Mouse (Mus musculus): Measurements from ENCODE around the gene Scnm1. TPM values are rescaled to one million over a fixed set of nuclear protein-coding genes. Genes with fewer than 3 reads are reported as not detected.
"Not testable (repeated sequence)": the region's sequence is repeated elsewhere in the genome, so short reads cannot be mapped to it uniquely, and the experiment has no call there.

Gene Scnm1
- polyA plus RNA-seq, 1 experiment from 2014 or later, result 51.0 TPM

DNA sequence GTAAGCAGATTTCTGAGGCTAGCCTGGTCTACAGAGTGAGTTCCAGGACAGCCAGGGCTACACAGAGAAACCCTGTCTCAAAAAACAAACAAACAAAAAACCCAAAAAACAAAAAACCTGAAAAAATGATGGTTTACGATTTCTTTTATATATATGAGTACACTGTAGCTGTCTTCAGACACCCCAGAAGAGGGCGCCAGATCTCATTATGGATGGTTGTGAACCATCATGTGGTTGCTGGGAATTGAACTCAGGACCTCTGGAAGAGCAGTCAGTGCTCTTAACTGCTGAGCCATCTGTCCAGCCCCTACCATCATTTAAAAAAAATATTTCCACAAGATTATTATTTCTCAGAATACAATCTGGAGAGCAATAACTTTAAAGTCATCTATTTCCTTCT, 1.4 kb downstream of the Scnm1 start:
- not testable (repeated sequence) for H3K27me3 ChIP-seq; H3K9me3 ChIP-seq (replicated peaks); H3K4me2 ChIP-seq; H3K27ac ChIP-seq; H3K4me3 ChIP-seq; H3K9ac ChIP-seq; ATAC-seq (replicated peaks; ENCODE audit: insufficient number of reproducible peaks, insufficient read depth, low FRiP score, low read depth)
- WGBS, result 86% methylated on average over 2 of the region's 2 CpGs
- Histone ChIP-seq H3K36me3 (peaks cover 18% of the 10 kb centered on the region), H3K4me1 (replicated peaks) (peaks cover 21% of the 10 kb centered on the region)

DNA sequence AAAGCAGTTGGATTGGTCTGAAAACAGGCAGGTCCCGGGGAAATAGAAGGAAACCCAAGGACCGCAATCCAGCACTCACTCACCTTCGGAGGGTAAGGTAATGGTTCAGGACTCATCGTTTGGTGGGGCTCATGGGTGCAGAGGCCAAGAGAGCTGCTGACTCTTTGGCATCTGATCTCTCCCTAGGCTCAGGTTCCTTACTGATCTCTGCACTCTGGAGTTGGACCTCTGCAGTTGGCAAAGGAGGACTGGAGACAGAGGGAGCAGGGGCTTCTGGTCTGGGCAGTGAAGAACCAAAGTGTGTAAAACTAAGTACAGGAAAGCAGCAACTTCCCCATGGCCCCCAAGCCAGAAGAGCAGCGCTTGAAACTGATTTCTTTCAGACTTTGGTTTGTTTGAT, 3.7 kb downstream of the Scnm1 start:
- H3K27me3 ChIP-seq, result no peaks in the 10 kb centered on the region
- H3K4me1 ChIP-seq (replicated peaks), result peaks cover 17% of the 10 kb centered on the region
- no peak overlapping the region for H3K9ac ChIP-seq
- 85% methylated on average over 5 of the region's 5 CpGs for WGBS
- no peak overlapping the region for H3K4me2 ChIP-seq
- no peaks in the 10 kb centered on the region for H3K9me3 ChIP-seq (replicated peaks)
- H3K36me3 ChIP-seq, result peaks cover 18% of the 10 kb centered on the region
- no peak overlapping the region for H3K27ac ChIP-seq
- no peak overlapping the region for H3K4me3 ChIP-seq
- ATAC-seq (replicated peaks; ENCODE audit: insufficient number of reproducible peaks, insufficient read depth, low FRiP score, low read depth), result no peak

DNA sequence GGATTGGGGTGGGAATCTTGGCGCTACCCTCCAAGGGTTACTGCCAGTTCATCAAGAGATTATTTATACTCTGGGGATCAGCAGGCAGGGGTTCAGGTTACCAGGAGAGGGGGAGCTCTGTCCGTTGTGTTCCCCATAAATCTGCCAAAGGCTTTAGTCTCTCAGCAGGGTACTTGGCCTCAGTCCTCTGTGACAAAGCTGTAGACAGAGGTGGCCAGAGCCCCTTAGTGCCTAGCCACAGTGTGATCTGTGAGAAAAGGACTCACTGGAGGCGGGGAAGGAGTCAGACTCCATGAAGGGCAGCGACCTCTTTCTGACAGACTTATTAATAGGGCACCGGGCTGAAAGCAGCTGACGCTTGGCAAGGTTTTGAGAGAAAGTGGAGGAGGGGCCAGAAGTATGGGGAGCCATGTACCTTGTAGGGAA, 4.6 kb downstream of the Scnm1 start:
- ATAC-seq (replicated peaks; ENCODE audit: insufficient number of reproducible peaks, insufficient read depth, low FRiP score, low read depth), result no peak
- H3K27me3 ChIP-seq, result no peaks in the 10 kb centered on the region
- H3K36me3 ChIP-seq, result peaks cover 18% of the 10 kb centered on the region
- 45% methylated on average over 6 of the region's 6 CpGs for WGBS
- no peak overlapping the region for H3K27ac ChIP-seq
- H3K9me3 ChIP-seq (replicated peaks), result no peaks in the 10 kb centered on the region
- H3K4me2 ChIP-seq, result no peak overlapping the region
- peaks cover 22% of the 10 kb centered on the region for H3K4me1 ChIP-seq (replicated peaks)
- no peak overlapping the region for H3K9ac ChIP-seq
- no peak overlapping the region for H3K4me3 ChIP-seq

DNA sequence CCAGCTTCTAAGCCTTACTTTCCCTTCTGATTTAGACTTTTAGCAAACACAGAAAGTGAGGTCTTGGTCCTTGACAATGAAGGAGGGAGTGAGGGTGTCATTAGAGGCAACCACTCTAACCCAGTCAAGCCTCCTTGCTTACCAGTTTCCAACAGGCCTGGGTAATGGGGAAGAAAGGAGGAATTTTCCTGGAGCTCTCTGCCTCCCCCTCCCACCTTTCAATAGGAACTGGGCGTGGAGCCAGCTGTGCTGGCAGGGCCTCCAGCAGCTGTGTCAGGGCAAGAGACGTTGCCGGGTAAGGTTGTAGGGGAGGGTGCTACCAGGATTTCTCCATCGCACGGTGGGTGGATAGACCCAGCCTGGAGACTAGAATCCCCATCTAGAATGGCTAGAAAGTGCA, 8.8 kb downstream of the Scnm1 start:
- Histone ChIP-seq H3K9ac (no peak overlapping the region), H3K36me3 (peaks cover 30% of the 10 kb centered on the region), H3K4me2 (peak overlapping the region; percentile 10; the same call in 1 of the 2 replicates), H3K9me3 (replicated peaks) (no peaks in the 10 kb centered on the region), H3K27me3 (no peaks in the 10 kb centered on the region), H3K4me1 (replicated peaks) (peaks cover 21% of the 10 kb centered on the region), H3K27ac (peak overlapping the region; percentile 66), H3K4me3 (no peak overlapping the region)
- peak; percentile 56 for ATAC-seq (replicated peaks; ENCODE audit: insufficient number of reproducible peaks, insufficient read depth, low FRiP score, low read depth)
- 4% methylated on average over 5 of the region's 5 CpGs for WGBS

DNA sequence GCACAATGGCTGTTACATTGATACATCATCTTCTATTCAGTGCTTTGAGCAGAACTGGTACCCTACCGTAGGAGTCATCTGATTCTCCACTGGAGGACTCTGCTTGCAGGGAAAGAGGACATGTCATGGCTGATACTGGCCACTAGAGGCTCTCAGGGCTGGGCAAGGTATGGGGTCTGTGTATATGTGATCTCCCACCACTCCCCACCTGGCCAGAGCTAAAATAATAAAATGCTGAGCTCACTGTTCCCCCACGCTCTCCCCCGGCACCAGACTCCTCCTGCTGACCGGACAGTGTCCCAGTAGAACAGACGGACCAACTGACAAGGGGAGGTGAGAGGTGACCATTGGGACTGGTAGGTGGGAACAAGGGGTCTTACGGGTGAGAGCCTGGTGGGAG, 9.6 kb downstream of the Scnm1 start, which contains the start of gene Tmod4:
Gene Tmod4 (plus strand): TSS at position 231 of the 400 bp plus-strand sequence.
- peaks cover 21% of the 10 kb centered on the region for H3K4me1 ChIP-seq (replicated peaks)
- no peaks in the 10 kb centered on the region for H3K9me3 ChIP-seq (replicated peaks)
- H3K27ac ChIP-seq, result peak within 1 kb of the TSS; percentile 66
- WGBS, result 57% methylated on average over 6 of the region's 6 CpGs
- H3K27me3 ChIP-seq, result no peaks in the 10 kb centered on the region
- H3K4me2 ChIP-seq, result peak within 1 kb of the TSS; percentile 10; the same call in 1 of the 2 replicates
- H3K4me3 ChIP-seq, result no peak within 1 kb of the TSS
- H3K9ac ChIP-seq, result no peak within 1 kb of the TSS
- ATAC-seq (replicated peaks; ENCODE audit: insufficient number of reproducible peaks, insufficient read depth, low FRiP score, low read depth), result no peak
- peaks cover 37% of the 10 kb centered on the region for H3K36me3 ChIP-seq

DNA sequence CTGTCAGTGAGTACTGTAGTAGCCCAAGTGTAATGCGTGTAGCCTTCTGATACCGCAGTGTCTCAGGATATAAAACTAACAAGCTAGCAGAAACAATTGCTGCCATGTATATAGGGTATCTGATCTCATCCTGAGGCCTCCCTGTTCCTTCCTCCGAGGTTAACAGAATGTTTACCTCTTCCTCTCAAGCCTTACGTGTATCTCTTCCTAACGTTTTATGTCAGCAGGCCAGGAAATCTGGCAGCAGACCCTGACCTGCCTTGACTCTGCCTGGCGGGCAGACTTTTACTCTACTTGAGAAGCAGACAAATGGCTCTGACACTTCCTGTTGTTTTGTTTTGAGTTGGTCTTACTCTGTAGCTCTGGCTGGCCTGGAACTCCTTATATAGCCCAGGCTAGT, 12.2 kb downstream of the Scnm1 start:
- Histone ChIP-seq H3K27ac (peak overlapping the region; percentile 75), H3K4me3 (no peak overlapping the region), H3K27me3 (no peaks in the 10 kb centered on the region), H3K9ac (no peak overlapping the region), H3K36me3 (peaks cover 49% of the 10 kb centered on the region), H3K4me2 (no peak overlapping the region), H3K9me3 (replicated peaks) (no peaks in the 10 kb centered on the region), H3K4me1 (replicated peaks) (peaks cover 21% of the 10 kb centered on the region)
- peak; percentile 30; the same call in 1 of the 2 replicates for ATAC-seq (replicated peaks; ENCODE audit: insufficient number of reproducible peaks, insufficient read depth, low FRiP score, low read depth)
- 58% methylated on average over 6 of the region's 6 CpGs for WGBS

DNA sequence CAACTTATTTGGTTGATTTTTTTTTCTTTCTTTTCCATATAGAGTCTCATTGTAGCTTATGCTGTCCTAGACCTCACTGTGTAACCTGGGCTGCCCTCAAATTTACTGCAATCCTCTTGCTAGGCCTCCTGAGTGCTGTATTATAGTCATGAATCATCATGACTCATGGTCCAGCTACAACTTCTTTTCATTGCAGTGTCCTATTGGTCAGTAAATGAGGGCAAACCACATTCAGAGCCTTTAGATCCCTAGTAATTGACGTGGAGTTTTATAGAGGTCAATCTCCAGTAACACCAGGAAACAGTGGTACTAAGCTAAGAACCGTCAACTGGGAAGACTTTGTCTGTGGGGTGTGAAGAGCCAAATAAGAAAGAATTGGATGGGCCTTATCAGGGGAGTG, 16.1 kb downstream of the Scnm1 start:
- Histone ChIP-seq H3K9ac (no peak overlapping the region), H3K36me3 (peaks cover 62% of the 10 kb centered on the region), H3K27me3 (no peaks in the 10 kb centered on the region), H3K9me3 (replicated peaks) (no peaks in the 10 kb centered on the region), H3K4me3 (no peak overlapping the region), H3K27ac (no peak overlapping the region), H3K4me1 (replicated peaks) (0 out of 2 replicates have a peak, but pooled peaks cover 4% of the 10 kb centered on the region), H3K4me2 (no peak overlapping the region)
- 88% methylated on average over 2 of the region's 2 CpGs for WGBS
- no peak for ATAC-seq (replicated peaks; ENCODE audit: insufficient number of reproducible peaks, insufficient read depth, low FRiP score, low read depth)

DNA sequence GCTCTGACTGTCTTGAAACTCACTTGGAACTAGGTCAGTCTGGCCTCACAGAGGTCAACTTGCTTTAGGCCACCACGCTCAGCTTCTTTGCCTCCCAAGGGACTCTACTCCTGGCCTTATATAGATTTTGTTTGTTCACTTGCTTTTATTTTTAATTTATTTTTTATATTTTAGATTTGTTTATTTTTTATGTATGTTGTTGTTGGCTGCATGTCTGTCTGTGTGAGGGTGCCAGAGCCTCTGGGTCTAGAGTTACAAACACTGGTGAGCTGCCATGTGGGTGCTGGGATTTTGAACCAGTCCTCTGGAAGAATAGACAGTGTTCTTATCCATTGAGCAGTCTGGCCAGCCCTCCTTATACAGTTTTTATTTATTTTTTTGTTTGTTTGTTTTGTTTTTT, 21.1 kb downstream of the Scnm1 start:
- WGBS, result 96% methylated on average over 1 of the region's 1 CpGs
- ATAC-seq (replicated peaks; ENCODE audit: insufficient number of reproducible peaks, insufficient read depth, low FRiP score, low read depth), result no peak
- no peaks in the 10 kb centered on the region for H3K9me3 ChIP-seq (replicated peaks)
- H3K4me2 ChIP-seq, result no peak overlapping the region
- H3K27me3 ChIP-seq, result no peaks in the 10 kb centered on the region
- no peak overlapping the region for H3K9ac ChIP-seq
- no peak overlapping the region for H3K4me3 ChIP-seq
- H3K36me3 ChIP-seq, result peaks cover 15% of the 10 kb centered on the region; the same call in 1 of the 2 replicates
- H3K4me1 ChIP-seq (replicated peaks), result peaks cover 18% of the 10 kb centered on the region
- no peak overlapping the region for H3K27ac ChIP-seq

DNA sequence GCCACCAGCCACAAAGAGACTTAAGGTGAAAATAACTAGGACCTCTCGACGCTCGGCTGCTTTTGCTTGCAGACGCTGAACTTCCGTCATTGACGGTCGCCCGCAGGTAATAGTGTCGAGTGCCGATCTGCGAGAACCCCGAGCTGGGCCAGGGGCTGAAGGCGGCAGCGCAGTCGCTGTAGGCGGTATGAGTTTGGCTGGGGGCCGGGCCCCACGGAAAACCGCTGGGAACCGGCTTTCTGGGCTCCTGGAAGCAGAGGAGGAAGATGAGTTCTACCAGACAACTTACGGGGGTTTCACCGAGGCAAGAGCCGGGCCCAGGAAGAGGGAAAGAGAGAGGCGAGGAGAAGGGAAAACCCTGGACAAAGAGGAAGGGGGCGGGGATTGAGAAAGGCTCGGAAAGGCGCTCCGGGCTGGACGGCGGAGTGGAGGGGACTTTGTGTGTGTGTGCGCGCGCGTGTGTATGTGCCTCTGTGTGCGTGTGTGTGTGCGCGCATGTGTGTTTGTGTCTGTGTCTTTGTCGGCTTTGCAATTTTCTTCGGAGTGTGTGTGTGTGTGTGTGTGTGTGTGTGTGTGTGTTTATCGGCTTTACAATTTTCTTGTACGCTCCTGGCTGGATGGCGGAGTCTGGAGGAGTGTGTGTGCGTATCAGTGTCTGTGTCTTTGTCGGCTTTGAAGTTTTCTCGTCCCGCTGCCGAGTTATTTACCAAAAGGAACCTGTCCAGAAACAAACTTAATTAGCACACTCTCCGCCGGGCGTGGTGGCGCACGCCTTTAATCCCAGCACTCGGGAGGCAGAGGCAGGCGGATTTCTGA, 22.7 kb downstream of the Scnm1 start, which contains the start of gene Vps72:
Gene Vps72 (plus strand): TSS at position 112 of the 816 bp plus-strand sequence.
- Histone ChIP-seq H3K9me3 (replicated peaks) (no peaks in the 10 kb centered on the region), H3K27ac (peak within 1 kb of the TSS; percentile 98), H3K27me3 (no peaks in the 10 kb centered on the region), H3K4me1 (replicated peaks) (peaks cover 18% of the 10 kb centered on the region), H3K36me3 (0 out of 2 replicates have a peak, but pooled peaks cover 12% of the 10 kb centered on the region), H3K4me2 (peak within 1 kb of the TSS; percentile 57), H3K9ac (peak within 1 kb of the TSS; percentile 85), H3K4me3 (peak within 1 kb of the TSS; percentile 86)
- ATAC-seq (replicated peaks; ENCODE audit: insufficient number of reproducible peaks, insufficient read depth, low FRiP score, low read depth), result peak; percentile 65
- WGBS, result under 1% methylated on average over 54 of the region's 54 CpGs

DNA sequence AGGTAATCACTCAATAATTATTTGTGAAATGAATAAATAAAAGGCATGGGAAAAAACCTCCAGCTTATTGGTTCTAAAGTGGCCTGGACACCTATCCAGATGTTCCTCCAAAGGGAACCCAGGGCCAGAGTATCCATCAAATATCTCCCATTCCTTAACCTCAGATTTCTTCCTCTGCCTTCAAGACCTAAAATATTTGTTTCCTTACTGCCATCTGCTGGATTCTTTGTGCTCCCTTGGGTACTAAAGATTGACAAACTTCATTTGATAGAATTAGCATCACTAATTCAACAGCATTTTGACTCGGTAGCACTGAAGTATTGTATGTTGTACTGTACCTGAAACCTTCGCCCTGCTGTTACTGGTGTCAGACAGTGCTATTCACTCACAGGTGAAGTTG, 25.9 kb downstream of the Scnm1 start:
- Histone ChIP-seq H3K36me3 (0 out of 2 replicates have a peak, but pooled peaks cover 3% of the 10 kb centered on the region), H3K9me3 (replicated peaks) (no peaks in the 10 kb centered on the region), H3K4me3 (no peak overlapping the region), H3K27me3 (no peaks in the 10 kb centered on the region), H3K9ac (no peak overlapping the region), H3K4me2 (no peak overlapping the region), H3K27ac (no peak overlapping the region), H3K4me1 (replicated peaks) (peaks cover 27% of the 10 kb centered on the region)
- ATAC-seq (replicated peaks; ENCODE audit: insufficient number of reproducible peaks, insufficient read depth, low FRiP score, low read depth), result no peak
- 58% methylated on average over 2 of the region's 2 CpGs for WGBS

DNA sequence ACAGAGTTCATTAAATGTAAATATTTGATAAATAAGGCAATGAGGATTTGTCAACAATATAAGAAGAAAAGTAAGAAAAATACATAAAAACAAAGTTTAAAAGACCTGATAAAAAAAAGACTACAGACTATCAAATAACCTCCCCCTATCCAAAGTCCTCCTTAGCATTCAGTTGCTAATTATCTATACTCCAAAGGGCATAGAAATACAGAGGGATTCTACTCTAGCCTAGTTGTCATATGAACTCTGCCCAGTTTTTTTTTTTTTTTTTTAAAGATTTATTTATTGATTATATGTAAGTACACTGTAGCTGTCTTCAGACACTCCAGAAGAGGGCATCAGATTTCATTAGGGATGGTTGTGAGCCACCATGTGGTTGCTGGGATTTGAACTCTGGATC, 26.5 kb downstream of the Scnm1 start:
- not testable (repeated sequence) for H3K9ac ChIP-seq; H3K9me3 ChIP-seq (replicated peaks); H3K27me3 ChIP-seq; H3K36me3 ChIP-seq; H3K27ac ChIP-seq; ATAC-seq (replicated peaks; ENCODE audit: insufficient number of reproducible peaks, insufficient read depth, low FRiP score, low read depth)
- peak overlapping the region; percentile 73 for H3K4me3 ChIP-seq
- H3K4me1 ChIP-seq (replicated peaks), result peaks cover 24% of the 10 kb centered on the region
- peak overlapping the region; percentile 63 for H3K4me2 ChIP-seq

All from heart, embryonic 15.5 days (tissue).